Mouse (Mus musculus): Measurements from ENCODE around the gene Scgb1b30. TPM values are rescaled to one million over a fixed set of nuclear protein-coding genes. Genes with fewer than 3 reads are reported as not detected.

Scgb1b30 gene
- polyA plus RNA-seq, 1 experiment from 2014 or later: not detected

DNA sequence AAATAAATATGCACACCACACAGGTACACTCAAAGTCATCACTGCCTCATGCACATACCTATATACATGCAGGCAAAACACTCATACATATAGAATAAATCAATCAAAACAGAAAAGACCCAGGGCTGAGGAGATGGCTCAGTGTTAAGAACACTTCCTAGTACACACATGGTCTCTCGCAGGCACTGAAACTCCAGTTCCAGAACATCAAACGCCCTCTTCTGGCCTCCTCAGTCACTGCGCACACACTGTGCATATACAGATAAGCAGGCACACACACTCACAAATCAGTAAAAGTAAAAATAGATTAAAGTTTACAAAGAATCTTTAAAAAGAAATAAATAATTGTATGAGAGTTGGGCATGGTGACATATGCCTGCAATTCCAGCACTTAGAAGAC is 31.1 kb downstream of the Scgb1b30 start:
- H3K9me3 ChIP-seq (replicated peaks; ENCODE audit: control insufficient read depth, low read length, poor library complexity, severe bottlenecking): no peaks in the 10 kb centered on the region
- no peak overlapping the region for H3K27ac ChIP-seq (ENCODE audit: low read length)
- H3K4me1 ChIP-seq (ENCODE audit: control insufficient read depth, insufficient read depth, low read length): peaks cover 5% of the 10 kb centered on the region
- no peak overlapping the region for H3K4me3 ChIP-seq (ENCODE audit: low read depth, low read length)
- 85% methylated on average over 3 of the region's 3 CpGs for WGBS
- H3K27me3 ChIP-seq (ENCODE audit: control insufficient read depth, insufficient read depth, low read depth, low read length): no peaks in the 10 kb centered on the region
- H3K36me3 ChIP-seq (ENCODE audit: control insufficient read depth, insufficient read depth, low read length): no peaks in the 10 kb centered on the region; the same call in 1 of the 2 replicates
- no peak for ATAC-seq
- H3K9ac ChIP-seq (ENCODE audit: low read depth, low read length): no peak overlapping the region
- no peak overlapping the region for H3K4me2 ChIP-seq (ENCODE audit: low read length)

DNA sequence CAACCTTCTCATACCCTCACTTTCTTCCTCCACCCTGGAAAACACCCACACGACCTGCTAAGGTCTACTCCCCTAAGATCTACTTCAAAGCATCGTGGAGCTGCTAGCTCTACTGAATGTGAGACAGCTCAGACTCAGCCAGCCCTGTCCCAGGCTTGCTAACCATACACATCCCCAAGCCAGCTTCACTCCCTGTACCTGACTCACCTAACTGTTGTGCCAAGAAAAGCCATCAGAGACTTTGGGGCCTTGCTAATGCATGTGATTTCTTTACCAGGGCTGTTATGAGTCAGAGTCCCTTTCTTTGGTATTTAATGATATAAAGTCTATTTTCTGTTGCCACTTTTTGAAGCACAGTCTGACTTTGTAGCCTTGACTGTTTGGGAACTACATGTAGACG is 35.9 kb downstream of the Scgb1b30 start:
- H3K9ac ChIP-seq (ENCODE audit: low read depth, low read length): no peak overlapping the region
- H3K27ac ChIP-seq (ENCODE audit: low read length): no peak overlapping the region
- H3K4me1 ChIP-seq (ENCODE audit: control insufficient read depth, insufficient read depth, low read length): peaks cover 14% of the 10 kb centered on the region
- H3K27me3 ChIP-seq (ENCODE audit: control insufficient read depth, insufficient read depth, low read depth, low read length): no peaks in the 10 kb centered on the region
- no peak overlapping the region for H3K4me3 ChIP-seq (ENCODE audit: low read depth, low read length)
- H3K36me3 ChIP-seq (ENCODE audit: control insufficient read depth, insufficient read depth, low read length): no peaks in the 10 kb centered on the region; the same call in 1 of the 2 replicates
- WGBS: 79% methylated on average over 3 of the region's 3 CpGs
- 0 out of 2 replicates have a peak overlapping the region, but pooled peaks have one; percentile 15 for H3K4me2 ChIP-seq (ENCODE audit: low read length)
- no peaks in the 10 kb centered on the region for H3K9me3 ChIP-seq (replicated peaks; ENCODE audit: control insufficient read depth, low read length, poor library complexity, severe bottlenecking)
- no peak for ATAC-seq

- Histone ChIP-seq H3K4me3 (ENCODE audit: low read depth, low read length) (peak overlapping the region; percentile 78), H3K4me2 (ENCODE audit: low read length) (peak overlapping the region; percentile 62), H3K27ac (ENCODE audit: low read length) (no peak overlapping the region), H3K9me3 (replicated peaks; ENCODE audit: control insufficient read depth, low read length, poor library complexity, severe bottlenecking) (no peaks in the 10 kb centered on the region), H3K9ac (ENCODE audit: low read depth, low read length) (peak overlapping the region; percentile 85), H3K27me3 (ENCODE audit: control insufficient read depth, insufficient read depth, low read depth, low read length) (no peaks in the 10 kb centered on the region), H3K36me3 (ENCODE audit: control insufficient read depth, insufficient read depth, low read length) (no peaks in the 10 kb centered on the region; the same call in 1 of the 2 replicates), H3K4me1 (ENCODE audit: control insufficient read depth, insufficient read depth, low read length) (peaks cover 14% of the 10 kb centered on the region)
- peak; percentile 15; the same call in 1 of the 2 replicates for ATAC-seq
- WGBS: 12% methylated on average over 3 of the region's 3 CpGs
Observed at GRCm38 (mm10) chr7:34131959-34132354, 36.7 kb downstream of the Scgb1b30 start.

DNA sequence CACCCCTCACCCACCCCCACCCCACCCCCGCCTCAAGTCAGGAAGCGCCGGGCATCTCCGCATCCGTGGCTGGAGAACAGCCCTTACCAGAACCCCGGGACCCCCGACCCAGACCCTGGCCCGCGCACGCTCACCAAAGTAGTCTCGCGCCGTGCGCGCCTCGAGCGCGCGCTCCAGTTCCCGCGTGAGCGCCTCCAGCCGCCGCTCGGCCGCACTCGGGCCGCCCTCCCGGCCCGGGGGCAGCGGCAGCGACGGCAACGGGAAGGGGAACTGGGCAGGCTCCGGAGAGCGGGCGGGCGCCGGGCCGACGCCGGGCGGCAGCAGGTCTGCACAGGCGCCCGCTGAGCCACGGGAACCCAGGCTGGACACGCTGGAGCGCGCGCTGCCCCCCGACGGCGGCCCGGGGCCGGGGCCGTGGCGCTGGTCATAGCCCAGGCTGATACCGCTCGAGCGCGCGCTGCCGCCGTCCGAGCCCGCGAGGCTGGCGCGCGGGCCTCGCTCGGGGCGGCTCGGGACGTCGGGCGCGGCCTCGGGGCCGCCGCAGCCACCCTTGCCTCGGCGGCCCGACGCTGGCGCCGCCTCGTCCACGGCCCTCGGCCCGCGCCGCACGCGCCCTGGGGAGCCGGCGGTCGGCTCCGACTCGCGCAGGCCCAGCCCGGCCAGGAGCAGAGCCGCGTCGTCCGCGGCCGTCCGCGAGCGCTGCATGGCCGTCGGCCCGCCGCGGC is 37.3 kb downstream of the Scgb1b30 start:
- Histone ChIP-seq H3K9ac (ENCODE audit: low read depth, low read length) (peak overlapping the region; percentile 85), H3K4me1 (ENCODE audit: control insufficient read depth, insufficient read depth, low read length) (peaks cover 14% of the 10 kb centered on the region), H3K27ac (ENCODE audit: low read length) (peak overlapping the region; percentile 72), H3K36me3 (ENCODE audit: control insufficient read depth, insufficient read depth, low read length) (no peaks in the 10 kb centered on the region), H3K27me3 (ENCODE audit: control insufficient read depth, insufficient read depth, low read depth, low read length) (no peaks in the 10 kb centered on the region), H3K4me2 (ENCODE audit: low read length) (peak overlapping the region; percentile 62), H3K9me3 (replicated peaks; ENCODE audit: control insufficient read depth, low read length, poor library complexity, severe bottlenecking) (no peaks in the 10 kb centered on the region), H3K4me3 (ENCODE audit: low read depth, low read length) (peak overlapping the region; percentile 78)
- ATAC-seq: peak; percentile 82
- WGBS: under 1% methylated on average over 61 of the region's 116 CpGs

GRCm38 (mm10) chr7:34133117-34133762 is 38.0 kb downstream of the Scgb1b30 start, which contains the start of gene Wtip:
Gene Wtip, minus strand, starts transcription at chr7:34133268.
- Histone ChIP-seq H3K4me3 (ENCODE audit: low read depth, low read length) (peak within 1 kb of the TSS; percentile 78), H3K27me3 (ENCODE audit: control insufficient read depth, insufficient read depth, low read depth, low read length) (no peaks in the 10 kb centered on the region), H3K4me2 (ENCODE audit: low read length) (peak within 1 kb of the TSS; percentile 62), H3K27ac (ENCODE audit: low read length) (peak within 1 kb of the TSS; percentile 72), H3K4me1 (ENCODE audit: control insufficient read depth, insufficient read depth, low read length) (peaks cover 14% of the 10 kb centered on the region), H3K9ac (ENCODE audit: low read depth, low read length) (peak within 1 kb of the TSS; percentile 85), H3K36me3 (ENCODE audit: control insufficient read depth, insufficient read depth, low read length) (no peaks in the 10 kb centered on the region), H3K9me3 (replicated peaks; ENCODE audit: control insufficient read depth, low read length, poor library complexity, severe bottlenecking) (no peaks in the 10 kb centered on the region)
- WGBS: 1% methylated on average over 55 of the region's 65 CpGs
- ATAC-seq: peak; percentile 73

DNA sequence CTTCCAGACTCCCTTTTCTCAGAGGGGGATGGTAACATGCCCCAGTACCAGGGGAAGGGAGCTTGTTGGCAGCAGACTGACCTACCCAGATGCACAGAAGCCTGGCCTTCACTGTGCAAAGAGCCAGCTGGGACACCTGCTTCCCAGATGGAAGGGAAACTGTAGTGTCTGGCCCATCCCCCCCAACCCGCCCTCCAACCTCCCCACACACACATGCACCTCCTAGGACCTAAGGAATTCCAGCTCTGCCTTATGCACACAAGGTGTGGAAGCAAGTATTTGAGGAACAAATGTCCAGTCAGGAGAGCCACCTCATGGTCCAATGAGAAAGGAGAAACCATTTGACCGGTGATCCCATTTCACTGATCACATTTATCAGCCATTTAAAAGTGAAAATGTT is 39.1 kb downstream of the Scgb1b30 start:
- Histone ChIP-seq H3K4me1 (ENCODE audit: control insufficient read depth, insufficient read depth, low read length) (peaks cover 14% of the 10 kb centered on the region), H3K27ac (ENCODE audit: low read length) (no peak overlapping the region), H3K36me3 (ENCODE audit: control insufficient read depth, insufficient read depth, low read length) (no peaks in the 10 kb centered on the region), H3K4me2 (ENCODE audit: low read length) (no peak overlapping the region), H3K27me3 (ENCODE audit: control insufficient read depth, insufficient read depth, low read depth, low read length) (no peaks in the 10 kb centered on the region), H3K4me3 (ENCODE audit: low read depth, low read length) (no peak overlapping the region), H3K9me3 (replicated peaks; ENCODE audit: control insufficient read depth, low read length, poor library complexity, severe bottlenecking) (no peaks in the 10 kb centered on the region), H3K9ac (ENCODE audit: low read depth, low read length) (no peak overlapping the region)
- 87% methylated on average over 2 of the region's 2 CpGs for WGBS
- ATAC-seq: no peak

DNA sequence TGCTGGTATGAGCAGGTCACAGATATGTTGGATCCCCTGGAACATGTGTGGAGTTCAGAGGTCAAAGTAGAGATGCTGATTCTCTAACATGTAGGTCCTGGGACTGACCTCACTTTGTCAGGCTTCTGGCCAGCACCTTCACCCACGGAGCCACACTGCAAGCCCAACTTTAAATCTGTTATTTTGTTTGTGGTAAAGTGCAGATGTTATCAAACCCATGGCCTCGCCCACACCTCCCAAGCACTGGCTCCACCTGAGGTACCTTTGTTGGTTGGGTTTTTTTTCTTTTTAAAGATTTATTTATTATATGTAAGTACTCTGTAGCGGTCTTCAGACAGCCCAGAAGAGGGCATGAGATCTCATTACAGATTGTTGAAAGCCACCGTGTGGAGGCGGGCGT is 44.3 kb downstream of the Scgb1b30 start:
- H3K4me3 ChIP-seq (ENCODE audit: low read depth, low read length): no peak overlapping the region
- no peaks in the 10 kb centered on the region for H3K27me3 ChIP-seq (ENCODE audit: control insufficient read depth, insufficient read depth, low read depth, low read length)
- no peak overlapping the region for H3K9ac ChIP-seq (ENCODE audit: low read depth, low read length)
- no peaks in the 10 kb centered on the region for H3K9me3 ChIP-seq (replicated peaks; ENCODE audit: control insufficient read depth, low read length, poor library complexity, severe bottlenecking)
- peaks cover 40% of the 10 kb centered on the region for H3K36me3 ChIP-seq (ENCODE audit: control insufficient read depth, insufficient read depth, low read length)
- 92% methylated on average over 6 of the region's 6 CpGs for WGBS
- H3K4me2 ChIP-seq (ENCODE audit: low read length): no peak overlapping the region
- ATAC-seq: peak; percentile 29; the same call in 1 of the 2 replicates
- no peak overlapping the region for H3K27ac ChIP-seq (ENCODE audit: low read length)
- no peaks in the 10 kb centered on the region for H3K4me1 ChIP-seq (ENCODE audit: control insufficient read depth, insufficient read depth, low read length)

GRCm38 (mm10) chr7:34141123-34141522 is 45.9 kb downstream of the Scgb1b30 start:
- no peak for ATAC-seq
- no peaks in the 10 kb centered on the region for H3K9me3 ChIP-seq (replicated peaks; ENCODE audit: control insufficient read depth, low read length, poor library complexity, severe bottlenecking)
- H3K4me2 ChIP-seq (ENCODE audit: low read length): no peak overlapping the region
- H3K27ac ChIP-seq (ENCODE audit: low read length): no peak overlapping the region
- peaks cover 51% of the 10 kb centered on the region for H3K36me3 ChIP-seq (ENCODE audit: control insufficient read depth, insufficient read depth, low read length)
- H3K27me3 ChIP-seq (ENCODE audit: control insufficient read depth, insufficient read depth, low read depth, low read length): no peaks in the 10 kb centered on the region
- H3K4me1 ChIP-seq (ENCODE audit: control insufficient read depth, insufficient read depth, low read length): no peaks in the 10 kb centered on the region
- 96% methylated on average over 13 of the region's 13 CpGs for WGBS
- H3K4me3 ChIP-seq (ENCODE audit: low read depth, low read length): no peak overlapping the region
- no peak overlapping the region for H3K9ac ChIP-seq (ENCODE audit: low read depth, low read length)

- 97% methylated on average over 4 of the region's 4 CpGs for WGBS
- Histone ChIP-seq H3K9ac (ENCODE audit: low read depth, low read length) (no peak overlapping the region), H3K27ac (ENCODE audit: low read length) (no peak overlapping the region), H3K27me3 (ENCODE audit: control insufficient read depth, insufficient read depth, low read depth, low read length) (no peaks in the 10 kb centered on the region), H3K36me3 (ENCODE audit: control insufficient read depth, insufficient read depth, low read length) (peaks cover 79% of the 10 kb centered on the region), H3K4me1 (ENCODE audit: control insufficient read depth, insufficient read depth, low read length) (no peaks in the 10 kb centered on the region), H3K4me2 (ENCODE audit: low read length) (no peak overlapping the region), H3K4me3 (ENCODE audit: low read depth, low read length) (no peak overlapping the region), H3K9me3 (replicated peaks; ENCODE audit: control insufficient read depth, low read length, poor library complexity, severe bottlenecking) (peaks cover 7% of the 10 kb centered on the region)
- no peak for ATAC-seq
Observed at GRCm38 (mm10) chr7:34147193-34147592, 52.0 kb downstream of the Scgb1b30 start.
